Mouse (Mus musculus) C2C12 (cell line): ENCODE measurements around the gene Ap1g2. TPM values are rescaled to one million over a fixed set of nuclear protein-coding genes. Genes with fewer than 3 reads are reported as not detected.

Source experiments
- H3K27me3 ChIP-seq: one replicate; pipeline ENCODE4 v1.6.1; 2011; ENCODE audit not compliant: control insufficient read depth, insufficient read depth, insufficient read length
- H3K36me3 ChIP-seq: one replicate; pipeline ENCODE4 v1.6.1; 2011; ENCODE audit not compliant: control insufficient read depth, insufficient read depth
- H3K4me3 ChIP-seq: one replicate; pipeline ENCODE4 v1.5.1; 2011; ENCODE audit warnings: mild to moderate bottlenecking, control low read depth; ENCODE audit not compliant: poor library complexity, insufficient read depth, severe bottlenecking
- H3K79me2 ChIP-seq: one replicate; pipeline ENCODE4 v1.6.1; 2011; ENCODE audit not compliant: control insufficient read depth, insufficient read depth
- H3K79me3 ChIP-seq: one replicate; pipeline ENCODE4 v1.6.1; 2011; ENCODE audit warnings: low read depth, control low read depth
- H3ac ChIP-seq: one replicate; pipeline ENCODE3; 2011; ENCODE audit warnings: low read depth; ENCODE audit not compliant: control insufficient read depth, insufficient read length
- CEBPB ChIP-seq: IDR thresholded peaks from one replicate; pipeline ENCODE4 v1.6.1; 2011; ENCODE audit warnings: low read depth, mild to moderate bottlenecking, control low read depth, moderate library complexity
- CTCF ChIP-seq: IDR thresholded peaks from one replicate; pipeline ENCODE4 v1.5.1; 2011; ENCODE audit not compliant: control insufficient read depth, insufficient read depth, insufficient read length
- FOSL1 ChIP-seq: IDR thresholded peaks from one replicate; pipeline ENCODE4 v1.8.0; 2011; ENCODE audit warnings: mild to moderate bottlenecking, low read length; ENCODE audit not compliant: poor library complexity, insufficient read depth, severe bottlenecking
- MAX ChIP-seq: IDR thresholded peaks from one replicate; pipeline ENCODE4 v1.6.1; 2011; ENCODE audit warnings: mild to moderate bottlenecking, control low read depth
- MYOD1 ChIP-seq: IDR thresholded peaks from one replicate; pipeline ENCODE4 v1.6.1; 2011; ENCODE audit warnings: low read depth; ENCODE audit not compliant: control insufficient read depth, insufficient read length
- MYOG ChIP-seq: IDR thresholded peaks from one replicate; pipeline ENCODE4 v1.6.1; 2011; ENCODE audit not compliant: control insufficient read depth, insufficient read length; ENCODE audit errors: extremely low read depth
- USF1 ChIP-seq: IDR thresholded peaks from one replicate; pipeline ENCODE4 v1.6.1; 2011; ENCODE audit warnings: low read depth, mild to moderate bottlenecking, control low read depth, moderate library complexity
- polyA plus RNA-seq: library from polyadenylated mRNA; unstranded; fragments of >200 nt; fragmentation: generic; extraction: Trizol; gene quantifications from one replicate; pipeline ENCODE4 v1.2.1, GENCODE M21; 2012; ENCODE audit warnings: missing spikeins

Ap1g2 gene
- polyA plus RNA-seq, 1 experiment = 3.9 TPM

GRCm38 (mm10) chr14:55116425-55117200 lies 10.2 kb upstream of the Ap1g2 start, which contains the start of gene Jph4:
Jph4 (minus strand) TSS chr14:55116935.
- Histone ChIP-seq H3K4me3 (no peak within 1 kb of the TSS), H3K79me3 (no peaks in the 10 kb centered on the region), H3ac (no peak within 1 kb of the TSS), H3K27me3 (peaks cover 50% of the 10 kb centered on the region), H3K79me2 (no peaks in the 10 kb centered on the region), H3K36me3 (no peaks in the 10 kb centered on the region)
- no peak for TF ChIP-seq USF1

- Histone ChIP-seq H3ac (no peak overlapping the region), H3K4me3 (no peak overlapping the region), H3K36me3 (no peaks in the 10 kb centered on the region), H3K79me2 (no peaks in the 10 kb centered on the region), H3K79me3 (no peaks in the 10 kb centered on the region), H3K27me3 (peaks cover 52% of the 10 kb centered on the region)
- TF ChIP-seq USF1 = no peak
- no peak for TF ChIP-seq MYOG
- no peak for TF ChIP-seq FOSL1
- no peak for TF ChIP-seq MYOD1
- no peak for TF ChIP-seq CEBPB
- TF ChIP-seq CTCF = no peak
- no peak for TF ChIP-seq MAX
Observed at GRCm38 (mm10) chr14:55115846-55116245, 9.5 kb upstream of the Ap1g2 start.

- H3ac ChIP-seq = no peak overlapping the region
- no peak for TF ChIP-seq USF1
- no peak for TF ChIP-seq FOSL1
- no peak for TF ChIP-seq MYOD1
- no peak for TF ChIP-seq CTCF
- peaks cover 54% of the 10 kb centered on the region for H3K27me3 ChIP-seq
- H3K36me3 ChIP-seq = no peaks in the 10 kb centered on the region
- no peaks in the 10 kb centered on the region for H3K79me3 ChIP-seq
- H3K79me2 ChIP-seq = no peaks in the 10 kb centered on the region
- H3K4me3 ChIP-seq = no peak overlapping the region
Observed at GRCm38 (mm10) chr14:55114759-55115701, 8.6 kb upstream of the Ap1g2 start.

- H3K36me3 ChIP-seq = no peaks in the 10 kb centered on the region
- no peak overlapping the region for H3K4me3 ChIP-seq
- peaks cover 64% of the 10 kb centered on the region for H3K27me3 ChIP-seq
- no peaks in the 10 kb centered on the region for H3K79me2 ChIP-seq
- H3ac ChIP-seq = no peak overlapping the region
- no peaks in the 10 kb centered on the region for H3K79me3 ChIP-seq
- TF ChIP-seq CTCF (peak; percentile 44), MYOD1 (no peak), CEBPB (no peak), USF1 (no peak), FOSL1 (no peak), MYOG (no peak)
Observed at GRCm38 (mm10) chr14:55113975-55114645, 7.7 kb upstream of the Ap1g2 start.

GRCm38 (mm10) chr14:55113351-55113974 lies 7.1 kb upstream of the Ap1g2 start:
- Histone ChIP-seq H3K79me3 (no peaks in the 10 kb centered on the region), H3K27me3 (peaks cover 65% of the 10 kb centered on the region), H3K36me3 (no peaks in the 10 kb centered on the region), H3K4me3 (no peak overlapping the region), H3ac (no peak overlapping the region), H3K79me2 (no peaks in the 10 kb centered on the region)
- TF ChIP-seq FOSL1 (no peak), MYOD1 (no peak), MYOG (no peak), USF1 (no peak), CTCF (no peak), MAX (no peak)
